Mouse (Mus musculus): ENCODE measurements around the gene Tmem189. TPM values are rescaled to one million over a fixed set of nuclear protein-coding genes. Genes with fewer than 3 reads are reported as not detected.

Gene Tmem189
- polyA plus RNA-seq, 1 experiment from 2014 or later, result 39.3 TPM

- Histone ChIP-seq H3K27me3 (peaks cover 7% of the 10 kb centered on the region), H3K4me2 (peak overlapping the region; percentile 98), H3K4me3 (replicated peaks) (peak overlapping the region; percentile 89), H3K4me1 (replicated peaks) (peaks cover 30% of the 10 kb centered on the region), H3K27ac (peak overlapping the region; percentile 66; the same call in 1 of the 2 replicates), H3K9ac (replicated peaks) (peak overlapping the region; percentile 89), H3K36me3 (peaks cover 14% of the 10 kb centered on the region; the same call in 1 of the 2 replicates), H3K9me3 (no peaks in the 10 kb centered on the region)
- no peak for ATAC-seq (ENCODE audit: insufficient number of reproducible peaks, insufficient read depth, low FRiP score, low TSS enrichment, low read depth)
- WGBS, result 1% methylated on average over 12 of the region's 12 CpGs
Measured at GRCm38 (mm10) chr2:167660611-167660971, 29.0 kb downstream of the Tmem189 start.

DNA sequence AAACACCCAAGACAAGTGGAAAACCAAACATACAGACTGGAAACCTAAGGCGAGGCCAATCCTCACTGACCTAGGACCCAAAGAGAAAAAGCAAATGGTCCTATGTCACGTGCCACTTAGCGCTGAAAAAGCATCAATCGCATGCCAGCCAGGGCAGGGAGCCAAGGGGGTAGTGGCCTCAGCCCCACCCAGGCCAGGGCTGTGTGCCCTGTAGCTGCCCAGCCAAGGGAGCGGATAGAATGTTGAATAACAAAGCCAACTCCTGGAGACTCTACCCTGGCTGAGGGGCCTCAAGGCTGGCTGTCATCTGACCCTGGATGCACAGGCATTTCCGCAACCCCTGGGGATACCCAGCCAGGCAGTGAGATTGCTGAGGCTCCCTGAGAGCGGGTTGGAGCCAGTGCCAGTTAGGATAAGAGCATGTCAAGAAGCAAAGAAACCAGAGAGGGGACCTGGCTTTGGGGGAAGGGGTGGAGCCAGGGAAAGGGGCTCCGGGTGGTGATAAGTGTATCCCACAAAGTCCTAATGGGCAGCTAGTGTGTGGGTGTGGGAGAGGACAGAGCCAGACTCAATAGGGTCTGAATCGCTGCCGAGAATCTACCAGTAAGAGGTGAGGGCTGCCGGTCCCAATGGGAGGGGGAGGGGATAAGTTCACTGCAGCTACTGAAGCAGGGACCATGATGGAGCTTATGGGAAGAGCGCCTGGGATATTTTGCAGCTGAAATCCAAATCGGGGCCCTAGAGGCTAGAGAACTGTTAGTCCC is 29.6 kb downstream of the Tmem189 start:
- WGBS, result 30% methylated on average over 13 of the region's 13 CpGs
- no peaks in the 10 kb centered on the region for H3K9me3 ChIP-seq
- H3K27ac ChIP-seq, result peak overlapping the region; percentile 66; the same call in 1 of the 2 replicates
- peaks cover 30% of the 10 kb centered on the region for H3K4me1 ChIP-seq (replicated peaks)
- ATAC-seq (ENCODE audit: insufficient number of reproducible peaks, insufficient read depth, low FRiP score, low TSS enrichment, low read depth), result no peak
- peak overlapping the region; percentile 89 for H3K9ac ChIP-seq (replicated peaks)
- peak overlapping the region; percentile 89 for H3K4me3 ChIP-seq (replicated peaks)
- H3K27me3 ChIP-seq, result peaks cover 7% of the 10 kb centered on the region
- peaks cover 16% of the 10 kb centered on the region; the same call in 1 of the 2 replicates for H3K36me3 ChIP-seq
- H3K4me2 ChIP-seq, result peak overlapping the region; percentile 98

- Histone ChIP-seq H3K4me1 (replicated peaks) (peaks cover 30% of the 10 kb centered on the region), H3K9ac (replicated peaks) (peak overlapping the region; percentile 89), H3K36me3 (peaks cover 23% of the 10 kb centered on the region; the same call in 1 of the 2 replicates), H3K4me2 (peak overlapping the region; percentile 98), H3K9me3 (no peaks in the 10 kb centered on the region), H3K27me3 (peaks cover 7% of the 10 kb centered on the region), H3K27ac (0 out of 2 replicates have a peak overlapping the region, but pooled peaks have one; percentile 66), H3K4me3 (replicated peaks) (peak overlapping the region; percentile 89)
- ATAC-seq (ENCODE audit: insufficient number of reproducible peaks, insufficient read depth, low FRiP score, low TSS enrichment, low read depth), result no peak
- WGBS, result 69% methylated on average over 10 of the region's 10 CpGs
Measured at GRCm38 (mm10) chr2:167659177-167659846, 30.3 kb downstream of the Tmem189 start.

- Histone ChIP-seq H3K9ac (replicated peaks) (0 out of 2 replicates have a peak overlapping the region, but pooled peaks have one; percentile 31), H3K9me3 (no peaks in the 10 kb centered on the region), H3K36me3 (peaks cover 29% of the 10 kb centered on the region), H3K4me1 (replicated peaks) (peaks cover 30% of the 10 kb centered on the region), H3K27ac (no peak overlapping the region), H3K27me3 (peaks cover 7% of the 10 kb centered on the region), H3K4me3 (replicated peaks) (no peak overlapping the region), H3K4me2 (peak overlapping the region; percentile 98)
- ATAC-seq (ENCODE audit: insufficient number of reproducible peaks, insufficient read depth, low FRiP score, low TSS enrichment, low read depth), result no peak
- 74% methylated on average over 11 of the region's 11 CpGs for WGBS
Measured at GRCm38 (mm10) chr2:167658712-167659111, 30.9 kb downstream of the Tmem189 start.

DNA sequence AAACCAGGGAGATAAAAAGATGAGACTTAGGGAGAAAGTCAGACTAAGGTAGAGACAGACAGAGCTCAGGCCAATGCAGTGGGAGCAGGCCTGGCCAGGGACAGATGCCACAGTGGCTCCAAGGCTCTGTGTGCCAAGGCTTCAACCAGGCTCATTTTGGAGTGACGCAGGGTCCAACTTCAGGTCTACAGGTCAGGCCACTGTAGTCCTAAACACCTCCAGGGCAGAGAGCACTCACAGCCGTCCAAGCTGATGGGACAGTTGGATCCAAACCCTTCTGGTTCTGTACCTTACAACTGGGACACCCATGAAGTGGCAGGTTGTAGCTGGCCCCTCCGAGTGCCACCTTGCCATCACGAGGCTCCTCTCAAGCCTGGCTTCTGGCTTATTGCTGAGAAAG is 31.6 kb downstream of the Tmem189 start:
- no peaks in the 10 kb centered on the region for H3K9me3 ChIP-seq
- peaks cover 37% of the 10 kb centered on the region for H3K36me3 ChIP-seq
- 89% methylated on average over 4 of the region's 4 CpGs for WGBS
- no peak overlapping the region for H3K4me2 ChIP-seq
- no peak for ATAC-seq (ENCODE audit: insufficient number of reproducible peaks, insufficient read depth, low FRiP score, low TSS enrichment, low read depth)
- peaks cover 30% of the 10 kb centered on the region for H3K4me1 ChIP-seq (replicated peaks)
- no peak overlapping the region for H3K4me3 ChIP-seq (replicated peaks)
- no peak overlapping the region for H3K27ac ChIP-seq
- peaks cover 7% of the 10 kb centered on the region for H3K27me3 ChIP-seq
- no peak overlapping the region for H3K9ac ChIP-seq (replicated peaks)

- Histone ChIP-seq H3K27me3 (no peaks in the 10 kb centered on the region), H3K36me3 (peaks cover 48% of the 10 kb centered on the region), H3K9ac (replicated peaks) (no peak overlapping the region), H3K27ac (no peak overlapping the region), H3K4me3 (replicated peaks) (no peak overlapping the region), H3K4me2 (no peak overlapping the region), H3K4me1 (replicated peaks) (peaks cover 24% of the 10 kb centered on the region), H3K9me3 (no peaks in the 10 kb centered on the region)
- no peak for ATAC-seq (ENCODE audit: insufficient number of reproducible peaks, insufficient read depth, low FRiP score, low TSS enrichment, low read depth)
- WGBS, result 86% methylated on average over 16 of the region's 16 CpGs
Measured at GRCm38 (mm10) chr2:167656629-167657478, 32.8 kb downstream of the Tmem189 start.

- Histone ChIP-seq H3K4me1 (replicated peaks) (peaks cover 13% of the 10 kb centered on the region), H3K9me3 (no peaks in the 10 kb centered on the region), H3K36me3 (peaks cover 63% of the 10 kb centered on the region), H3K4me3 (replicated peaks) (no peak overlapping the region), H3K27me3 (no peaks in the 10 kb centered on the region), H3K9ac (replicated peaks) (no peak overlapping the region), H3K27ac (no peak overlapping the region), H3K4me2 (no peak overlapping the region)
- 81% methylated on average over 10 of the region's 10 CpGs for WGBS
- ATAC-seq (ENCODE audit: insufficient number of reproducible peaks, insufficient read depth, low FRiP score, low TSS enrichment, low read depth), result no peak
Measured at GRCm38 (mm10) chr2:167654911-167655600, 34.6 kb downstream of the Tmem189 start.

DNA sequence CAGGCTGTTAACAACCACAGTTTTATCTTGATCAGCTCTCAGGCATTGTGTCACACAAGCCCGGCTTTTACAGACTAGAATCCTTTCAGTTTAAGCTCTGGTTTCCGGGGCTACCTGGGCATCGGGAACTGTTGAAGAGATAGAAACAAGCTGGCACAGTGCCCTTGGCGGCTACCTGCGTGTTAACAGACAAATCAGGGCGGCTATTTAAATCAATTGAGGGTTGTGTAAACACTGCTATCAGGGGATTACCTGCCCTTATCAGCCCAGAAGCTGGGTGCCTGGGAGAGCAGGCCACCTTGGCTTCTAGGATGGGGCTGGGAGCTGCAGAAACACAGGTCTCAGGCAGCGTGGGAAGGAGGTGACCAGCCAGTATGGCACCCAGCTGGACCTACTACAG is 36.9 kb downstream of the Tmem189 start:
- Histone ChIP-seq H3K36me3 (peaks cover 79% of the 10 kb centered on the region), H3K4me3 (replicated peaks) (no peak overlapping the region), H3K4me2 (no peak overlapping the region), H3K9me3 (no peaks in the 10 kb centered on the region), H3K4me1 (replicated peaks) (no peaks in the 10 kb centered on the region), H3K27ac (no peak overlapping the region), H3K9ac (replicated peaks) (no peak overlapping the region), H3K27me3 (no peaks in the 10 kb centered on the region)
- WGBS, result 90% methylated on average over 7 of the region's 7 CpGs
- ATAC-seq (ENCODE audit: insufficient number of reproducible peaks, insufficient read depth, low FRiP score, low TSS enrichment, low read depth), result no peak

- H3K36me3 ChIP-seq, result peaks cover 76% of the 10 kb centered on the region
- WGBS, result 87% methylated on average over 9 of the region's 9 CpGs
- ATAC-seq (ENCODE audit: insufficient number of reproducible peaks, insufficient read depth, low FRiP score, low TSS enrichment, low read depth), result no peak
Measured at GRCm38 (mm10) chr2:167651622-167652021, 38.0 kb downstream of the Tmem189 start.

GRCm38 (mm10) chr2:167649290-167650032 is 40.2 kb downstream of the Tmem189 start:
- 89% methylated on average over 12 of the region's 12 CpGs for WGBS
- H3K36me3 ChIP-seq, result peaks cover 88% of the 10 kb centered on the region
- H3K4me2 ChIP-seq, result no peak overlapping the region
- no peaks in the 10 kb centered on the region for H3K27me3 ChIP-seq
- H3K4me1 ChIP-seq (replicated peaks), result no peaks in the 10 kb centered on the region
- no peak overlapping the region for H3K9ac ChIP-seq (replicated peaks)
- H3K4me3 ChIP-seq (replicated peaks), result no peak overlapping the region
- H3K9me3 ChIP-seq, result no peaks in the 10 kb centered on the region
- no peak for ATAC-seq (ENCODE audit: insufficient number of reproducible peaks, insufficient read depth, low FRiP score, low TSS enrichment, low read depth)
- H3K27ac ChIP-seq, result no peak overlapping the region

More at GRCm38 (mm10) chr2:167651622-167652021, 38.0 kb downstream of the Tmem189 start:
- Histone ChIP-seq H3K9me3 (no peaks in the 10 kb centered on the region), H3K4me2 (no peak overlapping the region), H3K4me1 (replicated peaks) (no peaks in the 10 kb centered on the region), H3K27ac (no peak overlapping the region), H3K4me3 (replicated peaks) (no peak overlapping the region), H3K9ac (replicated peaks) (no peak overlapping the region), H3K27me3 (no peaks in the 10 kb centered on the region)
